Mouse (Mus musculus): Measurements from ENCODE around the gene Fli1.

The Fli1 gene

DNA sequence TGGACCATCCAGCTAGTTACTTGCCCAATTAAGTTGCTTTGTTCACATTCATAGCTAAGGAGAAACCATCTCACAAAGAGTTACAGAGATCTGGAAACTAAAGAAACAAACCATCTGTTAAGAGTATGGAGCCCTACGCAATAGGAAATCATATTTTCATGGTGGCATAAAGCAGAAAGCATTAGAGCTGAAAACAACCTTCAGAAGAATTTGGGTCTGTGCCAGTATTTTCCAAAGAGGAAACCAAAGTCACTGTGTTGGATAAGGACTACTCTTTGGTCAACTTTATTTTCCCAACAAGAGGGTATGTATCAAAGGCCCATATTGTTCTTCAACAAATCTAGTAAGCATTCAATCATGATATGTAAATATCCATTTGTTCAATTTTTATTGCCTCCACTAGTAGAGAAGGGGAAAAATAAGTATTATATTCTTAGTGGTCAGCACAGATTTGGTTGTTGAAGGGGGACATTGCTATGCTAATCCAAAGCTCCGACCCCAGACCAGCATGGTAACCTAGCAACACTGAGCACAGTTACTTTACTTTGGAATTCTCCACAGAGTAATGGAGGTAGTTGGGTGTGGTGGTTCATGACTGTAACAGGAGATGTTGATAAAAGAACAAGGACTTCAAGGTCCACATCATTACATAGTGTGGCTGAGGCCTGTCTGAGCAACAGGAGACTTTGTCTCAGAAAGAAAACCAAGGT, 20.0 kb downstream of the Fli1 start:
- no peak for DNase-seq (ENCODE audit: low spot score in 2 of 2)

DNA sequence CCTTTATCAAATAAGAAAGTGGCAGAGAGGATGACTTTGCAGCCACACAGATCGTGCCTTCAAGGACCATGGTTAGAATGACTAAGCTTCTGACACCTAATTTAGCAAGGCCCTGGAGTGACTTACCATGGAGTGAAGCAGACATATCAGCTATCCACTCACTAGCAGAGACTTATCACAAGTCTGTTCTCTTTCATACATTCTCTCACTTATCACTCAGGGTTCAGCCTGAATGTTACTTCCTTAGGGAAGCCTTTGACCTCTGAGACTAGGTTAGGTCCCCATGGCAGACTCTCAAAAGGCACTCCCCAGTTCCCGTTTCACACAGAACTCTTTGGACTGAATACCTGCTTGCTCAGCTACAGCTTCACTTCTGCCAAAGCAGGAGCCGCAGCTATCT, 21.3 kb downstream of the Fli1 start:
- no peak for DNase-seq (ENCODE audit: low spot score in 2 of 2)

DNA sequence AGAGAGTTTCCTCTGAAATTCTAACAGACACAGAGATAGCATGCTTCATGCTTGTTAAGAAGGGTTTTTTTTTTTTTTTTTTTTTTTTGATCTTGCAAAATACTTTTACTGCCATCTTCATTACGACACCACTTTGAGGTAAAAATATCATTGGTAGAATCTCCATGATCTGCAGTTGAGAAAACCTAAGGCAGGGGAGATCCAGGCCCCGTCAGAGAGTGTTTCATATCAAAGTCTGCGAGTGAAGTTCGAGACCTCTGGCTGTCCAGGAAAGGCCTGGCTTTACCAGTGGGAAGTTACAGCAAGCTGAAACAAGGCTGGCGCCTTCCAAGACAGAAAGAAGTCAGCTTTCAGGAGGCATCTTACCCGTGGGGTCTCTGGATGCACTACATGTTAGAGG, 21.8 kb downstream of the Fli1 start:
- DNase-seq (ENCODE audit: low spot score in 2 of 2): no peak

- DNase-seq (ENCODE audit: low spot score in 2 of 2): no peak
These were observed 23.3 kb downstream of the Fli1 start for GRCm38 (mm10) chr9:32519101-32520051.

DNA sequence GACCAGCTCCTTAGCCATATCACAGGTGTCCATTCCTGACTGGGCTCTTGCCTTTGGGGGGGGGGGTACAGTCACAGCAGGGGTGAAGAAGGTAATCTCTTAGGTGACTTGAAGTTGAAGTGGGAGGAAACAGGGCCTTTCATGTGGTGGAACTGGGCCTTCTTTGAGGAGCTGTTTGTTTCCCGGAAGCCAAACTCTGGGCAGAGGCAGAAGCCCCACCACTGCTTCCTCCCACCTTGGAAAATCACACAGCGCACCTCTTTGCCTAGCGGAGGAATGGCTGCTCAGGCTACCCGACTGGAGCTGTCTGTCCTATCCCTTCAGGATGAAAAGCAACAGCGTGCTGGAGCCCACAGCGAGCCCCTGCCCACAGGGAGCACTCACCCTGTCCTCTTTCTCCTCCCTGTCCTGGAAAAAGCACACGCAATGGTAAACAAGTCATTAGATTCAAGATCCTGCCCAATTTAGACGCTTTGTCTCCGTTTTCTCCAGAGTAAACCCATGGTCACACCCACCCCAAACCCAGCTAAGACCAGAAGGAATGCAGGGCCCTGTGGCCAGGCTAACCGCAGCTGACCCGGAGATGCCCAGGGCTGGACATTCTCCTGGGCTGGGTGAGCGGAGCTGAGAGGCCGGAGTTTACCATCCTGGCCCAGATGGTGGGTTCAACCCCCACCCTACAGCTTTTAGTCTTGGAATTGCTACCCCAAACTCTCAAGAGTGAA, 24.1 kb downstream of the Fli1 start:
- DNase-seq (ENCODE audit: low spot score in 2 of 2): no peak

DNA sequence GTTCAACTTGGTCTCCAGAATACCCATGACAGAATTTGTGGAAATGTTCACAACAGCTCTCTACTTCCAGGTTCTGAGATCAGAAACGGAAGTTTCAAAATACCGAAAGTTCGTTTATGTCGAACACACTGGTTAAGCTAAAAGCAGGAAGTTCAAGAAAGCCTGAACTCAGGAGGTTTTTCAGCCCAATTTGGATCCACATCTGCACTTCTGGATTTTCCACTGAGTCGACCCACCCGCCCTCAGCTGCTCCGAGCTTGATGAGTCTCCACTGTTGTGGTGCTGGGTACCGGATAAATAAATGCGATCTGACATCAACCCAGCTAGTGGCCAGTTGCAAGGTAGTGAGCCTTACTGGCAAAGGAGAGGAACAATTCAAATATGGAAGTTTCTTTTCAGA, 26.0 kb downstream of the Fli1 start:
- no peak for DNase-seq (ENCODE audit: low spot score in 2 of 2)

DNA sequence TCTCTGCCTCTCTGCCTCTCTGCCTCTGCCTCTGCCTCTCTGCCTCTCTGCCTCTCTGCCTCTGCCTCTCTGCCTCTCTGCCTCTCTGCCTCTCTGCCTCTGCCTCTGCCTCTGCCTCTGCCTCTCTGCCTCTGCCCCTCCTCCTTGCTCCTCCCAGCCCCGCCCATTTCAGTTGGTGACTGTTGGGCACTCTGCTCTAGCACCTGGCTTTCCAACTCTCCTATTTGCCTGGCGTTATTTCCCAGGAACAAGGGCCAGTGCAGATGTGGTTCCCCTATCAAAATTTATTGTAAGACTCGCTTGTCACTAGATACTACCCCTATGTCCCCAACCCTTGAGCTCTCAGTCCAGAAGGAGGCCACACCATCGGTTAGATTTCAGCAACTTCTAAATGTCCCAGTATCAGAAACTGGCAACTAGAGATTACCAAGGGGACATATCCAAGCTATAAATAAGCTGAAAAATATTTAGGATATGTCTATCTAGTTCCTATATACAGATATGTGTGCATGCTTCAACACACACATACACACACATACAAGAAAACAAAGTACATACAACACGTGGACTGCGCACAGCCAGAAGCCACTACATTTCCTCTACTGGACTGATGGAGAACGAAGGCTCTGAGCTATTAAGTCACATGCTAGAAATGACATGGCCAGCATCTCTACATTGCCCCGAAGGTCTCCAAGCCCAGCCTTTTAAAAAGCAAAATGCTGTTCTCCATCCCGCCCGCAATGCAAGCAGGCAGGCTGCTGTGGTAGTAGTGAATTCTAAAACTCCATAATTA, 26.6 kb downstream of the Fli1 start:
- peak in 1 of 2 experiments; percentile 47 for DNase-seq (ENCODE audit: low spot score in 2 of 2)

GRCm38 (mm10) chr9:32514406-32515058, 28.1 kb downstream of the Fli1 start:
- DNase-seq (ENCODE audit: low spot score in 2 of 2): no peak

DNA sequence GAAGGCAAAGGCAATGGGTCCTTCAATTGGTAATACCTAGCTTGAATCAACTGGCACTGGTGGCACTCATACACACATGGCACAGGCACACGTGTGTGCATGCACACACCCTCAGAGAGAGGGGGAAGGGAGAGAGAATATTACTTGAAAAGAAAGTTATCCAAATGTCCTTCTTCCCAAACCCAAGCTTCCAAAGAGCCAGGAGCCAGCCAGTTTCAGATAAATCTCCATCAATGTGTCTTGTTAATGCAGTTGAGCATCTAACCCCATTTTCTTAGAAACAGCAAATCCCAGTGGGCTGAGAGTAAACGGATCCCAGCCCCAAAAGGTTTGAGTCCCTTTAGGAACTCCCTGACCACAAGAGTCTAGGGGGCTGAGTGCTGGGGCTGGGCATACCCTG, 29.2 kb downstream of the Fli1 start:
- no peak for DNase-seq (ENCODE audit: low spot score in 2 of 2)

- DNase-seq (ENCODE audit: low spot score in 2 of 2): no peak
These were observed 32.0 kb downstream of the Fli1 start for GRCm38 (mm10) chr9:32510454-32511263.

DNA sequence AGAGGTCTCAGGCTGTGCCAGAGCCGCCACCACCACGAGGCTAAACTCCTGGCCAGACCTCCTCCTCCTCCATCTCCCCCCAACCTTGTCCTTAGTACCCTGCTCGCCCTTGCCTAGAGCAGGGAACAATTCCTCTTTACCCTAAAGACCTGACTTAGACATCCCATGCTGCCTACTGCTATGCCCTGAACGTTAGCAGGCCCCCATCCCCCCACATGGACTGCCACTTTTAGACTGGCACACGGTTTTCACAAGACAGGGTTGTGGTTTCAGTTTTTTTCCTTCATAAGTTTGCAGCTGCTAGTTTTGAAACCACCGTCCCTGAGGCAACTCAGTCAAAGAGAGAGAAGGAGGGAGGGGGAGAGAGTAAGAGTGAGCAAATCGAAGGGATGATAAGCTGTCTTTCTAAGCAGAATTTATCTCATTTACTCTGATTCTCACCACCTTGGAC, 32.9 kb downstream of the Fli1 start:
- DNase-seq (ENCODE audit: low spot score in 2 of 2): peak in 1 of 2 experiments; percentile 36

- peak; percentile 39 to 53 for DNase-seq (ENCODE audit: low spot score in 2 of 2)
These were observed 34.0 kb downstream of the Fli1 start for GRCm38 (mm10) chr9:32508648-32509047.

- no peak for DNase-seq (ENCODE audit: low spot score in 2 of 2)
These were observed 34.5 kb downstream of the Fli1 start for GRCm38 (mm10) chr9:32508118-32508517.

GRCm38 (mm10) chr9:32506866-32507861, 35.5 kb downstream of the Fli1 start:
- no peak for DNase-seq (ENCODE audit: low spot score in 2 of 2)

DNA sequence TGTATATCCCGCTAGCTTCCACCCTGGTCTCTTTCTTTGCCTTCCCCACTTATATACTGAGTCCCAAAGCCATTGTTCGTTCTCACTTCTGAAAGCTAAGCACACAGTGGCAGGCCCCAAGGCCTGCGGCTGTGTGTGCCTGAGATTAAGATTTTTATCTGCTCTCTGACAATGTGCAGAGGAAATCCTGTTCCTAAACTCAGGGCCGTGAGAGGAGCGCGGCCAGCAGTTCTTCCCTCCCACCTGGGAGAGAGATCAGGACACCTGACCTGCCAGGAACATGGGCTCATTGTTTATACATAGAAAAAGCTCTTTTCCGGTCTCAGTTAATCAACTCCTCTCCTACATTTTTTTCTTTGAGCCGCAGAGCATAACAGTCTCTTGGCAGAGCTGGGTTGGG, 36.5 kb downstream of the Fli1 start:
- DNase-seq (ENCODE audit: low spot score in 2 of 2): no peak

DNA sequence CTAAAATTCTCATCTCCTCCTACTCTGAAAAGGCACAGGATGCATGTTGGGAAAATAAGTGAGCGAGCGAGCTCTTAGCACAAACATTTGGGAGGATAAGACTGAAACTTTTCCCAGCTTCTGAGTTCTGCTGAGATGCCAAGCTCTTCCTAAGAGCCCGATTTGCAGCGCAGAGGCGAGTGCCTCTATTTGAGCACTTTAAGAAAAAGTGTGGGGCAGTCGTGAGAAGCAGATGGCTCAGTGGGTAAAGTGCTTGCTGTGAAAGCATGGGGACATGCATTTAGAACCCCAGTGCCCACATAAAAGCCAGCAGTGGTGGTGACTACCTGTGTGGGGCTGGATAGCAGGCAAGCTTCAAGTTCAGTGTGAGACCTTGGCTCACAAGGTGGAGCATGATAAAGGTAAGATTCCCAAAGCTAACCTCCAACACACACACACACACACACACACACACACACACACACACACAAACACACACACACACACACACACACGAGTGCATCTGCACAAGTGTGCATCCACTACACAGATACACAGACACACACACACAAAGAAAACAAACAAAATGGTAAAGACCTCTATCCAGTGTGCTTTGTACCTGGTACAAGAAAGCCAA, 37.1 kb downstream of the Fli1 start:
- no peak for DNase-seq (ENCODE audit: low spot score in 2 of 2)

DNA sequence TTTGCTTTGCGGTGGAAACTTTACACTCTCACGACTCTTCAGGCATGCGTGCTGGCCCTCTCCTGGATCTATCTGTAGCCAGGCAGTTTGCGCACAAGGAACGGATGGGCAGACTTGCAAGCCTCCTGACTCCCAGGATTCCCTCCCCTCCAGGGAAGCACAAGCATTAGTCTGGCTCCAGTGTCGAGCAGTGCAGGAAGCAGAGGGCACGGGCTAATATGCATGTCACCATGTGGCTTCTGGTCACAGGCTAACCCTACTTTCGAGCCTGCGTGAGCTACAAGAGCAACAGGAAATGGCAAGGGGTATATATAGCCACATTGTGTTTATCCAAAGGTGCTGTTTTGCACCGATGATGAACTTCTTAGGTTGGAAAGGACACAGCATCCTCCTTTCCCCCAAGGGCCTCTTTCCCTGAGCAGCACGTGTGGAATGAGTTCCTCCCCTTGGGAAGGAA, 38.6 kb downstream of the Fli1 start:
- DNase-seq (ENCODE audit: low spot score in 2 of 2): no peak

DNA sequence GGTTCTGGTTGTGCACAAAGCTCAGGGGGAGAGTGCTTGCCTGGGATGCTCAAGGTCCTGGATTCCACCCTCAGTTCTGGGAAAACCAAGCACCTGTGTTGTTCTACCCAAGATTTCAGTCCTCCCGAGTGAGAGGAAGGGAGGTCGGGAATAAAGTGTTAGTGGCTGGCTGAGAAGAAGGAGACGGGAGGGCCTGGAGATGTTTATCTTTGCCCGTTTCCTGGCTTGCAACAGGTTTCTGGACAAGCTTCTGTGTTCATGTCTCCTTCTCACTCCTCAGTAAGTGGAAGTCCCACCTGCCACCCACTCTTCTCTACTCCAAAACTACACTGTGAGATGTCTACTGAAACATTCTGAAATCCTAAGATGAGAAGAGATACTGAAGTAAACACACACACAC, 39.2 kb downstream of the Fli1 start:
- DNase-seq (ENCODE audit: low spot score in 2 of 2): no peak

All from spleen, postnatal 14 days (tissue).